In the genomic region with DNA sequence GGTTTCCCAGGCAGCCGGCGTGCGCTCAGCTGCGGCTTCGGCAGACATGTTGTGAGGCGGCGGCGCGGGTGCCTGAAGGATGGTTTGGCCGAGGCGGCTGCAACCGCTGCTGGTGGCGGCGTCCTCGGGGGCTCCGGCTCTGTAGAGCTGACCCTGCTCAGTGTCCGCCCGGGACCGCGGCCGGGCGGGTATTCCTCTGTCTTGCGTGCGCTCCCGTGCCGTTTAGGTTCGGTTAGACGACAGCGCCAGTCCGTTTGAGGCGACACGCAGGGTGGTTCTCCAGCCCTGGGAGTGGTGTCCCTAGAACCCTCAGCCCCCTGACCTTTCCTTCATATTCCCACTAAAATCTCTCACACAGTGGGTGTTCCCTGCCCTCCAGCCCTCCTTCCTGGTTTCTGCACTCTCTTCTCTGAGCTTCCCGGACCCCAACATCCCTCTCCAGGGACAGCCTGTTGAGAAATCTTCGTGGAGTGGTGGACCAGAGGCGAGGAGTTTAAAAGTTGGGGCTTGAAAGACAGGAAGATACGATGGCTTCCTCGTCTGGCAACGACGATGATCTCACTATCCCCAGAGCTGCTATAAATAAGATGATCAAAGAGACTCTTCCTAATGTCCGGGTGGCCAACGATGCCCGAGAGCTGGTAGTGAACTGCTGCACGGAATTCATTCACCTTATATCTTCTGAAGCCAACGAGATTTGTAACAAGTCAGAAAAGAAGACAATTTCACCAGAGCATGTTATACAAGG, we compare ENCODE assay signal across 7 mouse cellular contexts. TPM values are rescaled to one million over a fixed set of nuclear protein-coding genes. Genes with fewer than 3 reads are reported as not detected.
A peak's percentile ranks its signal among the peaks of the same experiment; 100 is the strongest.
DNase-seq lines count a peak whose midpoint lies in the region; ATAC-seq and TF ChIP-seq lines count a peak whose summit lies in the region.

No protein-coding gene starts in this region.

- peak overlapping the region; percentile 88 for H3K27ac ChIP-seq in bone marrow macrophage, adult 2 months (ENCODE audit: insufficient read depth, low read depth, low read length)
- peak overlapping the region; percentile 95 for H3K27ac ChIP-seq in forebrain, embryonic 15.5 days (replicated peaks)
- H3K27ac ChIP-seq in limb, embryonic 15.5 days: peak overlapping the region; percentile 95
- H3K27ac ChIP-seq in neural tube, embryonic 13.5 days (replicated peaks): peak overlapping the region; percentile 95

- peak overlapping the region; percentile 90 for H3K9ac ChIP-seq in forebrain, embryonic 15.5 days (replicated peaks)
- peak overlapping the region; percentile 97 for H3K9ac ChIP-seq in limb, embryonic 15.5 days
- peak overlapping the region; percentile 97 for H3K9ac ChIP-seq in neural tube, embryonic 13.5 days

- no peaks in the 10 kb centered on the region for H3K9me3 ChIP-seq in forebrain, embryonic 15.5 days
- H3K9me3 ChIP-seq in limb, embryonic 15.5 days: no peaks in the 10 kb centered on the region
- H3K9me3 ChIP-seq in neural tube, embryonic 13.5 days: no peaks in the 10 kb centered on the region

- DNase-seq in right cerebral cortex, postnatal 10 days (ENCODE audit: low spot score in 2 of 2): peak; percentile 22 to 26
- DNase-seq in right cerebral cortex, adult 18-20 months: no peak
- no peak for DNase-seq in layer of hippocampus, adult 9-10 months (ENCODE audit: low spot score)

- no peak for TF ChIP-seq POLR2A in bone marrow macrophage, adult 2 months (IDR thresholded peaks at IDR 0.05; ENCODE audit: borderline replicate concordance, low read depth, low read length)

- under 1% methylated on average over 44 of the region's 44 CpGs for WGBS in forebrain, embryonic 15.5 days
- WGBS in limb, embryonic 15.5 days: under 1% methylated on average over 44 of the region's 44 CpGs
- 0% methylated on average over 44 of the region's 44 CpGs for WGBS in neural tube, embryonic 13.5 days

- peak overlapping the region; percentile 88 for H3K4me2 ChIP-seq in forebrain, embryonic 15.5 days (replicated peaks)
- H3K4me2 ChIP-seq in limb, embryonic 15.5 days: peak overlapping the region; percentile 74
- H3K4me2 ChIP-seq in neural tube, embryonic 13.5 days: peak overlapping the region; percentile 97

- H3K4me1 ChIP-seq in bone marrow macrophage, adult 2 months (ENCODE audit: control insufficient read depth, insufficient read depth, low read length): peaks cover 27% of the 10 kb centered on the region
- H3K4me1 ChIP-seq in forebrain, embryonic 15.5 days: peaks cover 47% of the 10 kb centered on the region
- peaks cover 13% of the 10 kb centered on the region; the same call in 1 of the 2 replicates for H3K4me1 ChIP-seq in limb, embryonic 15.5 days
- peaks cover 46% of the 10 kb centered on the region for H3K4me1 ChIP-seq in neural tube, embryonic 13.5 days (replicated peaks)

- no peaks in the 10 kb centered on the region for H3K36me3 ChIP-seq in forebrain, embryonic 15.5 days
- H3K36me3 ChIP-seq in limb, embryonic 15.5 days: peaks cover 9% of the 10 kb centered on the region; the same call in 1 of the 2 replicates
- peaks cover 6% of the 10 kb centered on the region; the same call in 1 of the 2 replicates for H3K36me3 ChIP-seq in neural tube, embryonic 13.5 days

- no peaks in the 10 kb centered on the region for H3K27me3 ChIP-seq in forebrain, embryonic 15.5 days
- H3K27me3 ChIP-seq in limb, embryonic 15.5 days: no peaks in the 10 kb centered on the region
- no peaks in the 10 kb centered on the region for H3K27me3 ChIP-seq in neural tube, embryonic 13.5 days

- TF ChIP-seq CTCF in bone marrow macrophage, adult 2 months (IDR thresholded peaks at IDR 0.05; ENCODE audit: low read depth, low read length): no peak

- peak overlapping the region; percentile 88 for H3K4me3 ChIP-seq in bone marrow macrophage, adult 2 months (ENCODE audit: insufficient read depth, low read length)
- H3K4me3 ChIP-seq in forebrain, embryonic 15.5 days: peak overlapping the region; percentile 91
- H3K4me3 ChIP-seq in limb, embryonic 15.5 days: peak overlapping the region; percentile 98
- peak overlapping the region; percentile 81 for H3K4me3 ChIP-seq in neural tube, embryonic 13.5 days

- ATAC-seq in forebrain, embryonic 15.5 days (replicated peaks): peak; percentile 82
- ATAC-seq in limb, embryonic 15.5 days (ENCODE audit: insufficient number of reproducible peaks, low FRiP score, low TSS enrichment, low read depth): peak; percentile 48
- ATAC-seq in neural tube, embryonic 13.5 days (ENCODE audit: low read depth): peak; percentile 78

RNA-seq across cellular contexts. Expression of gene Dr1, which starts 0.5 kb away (rescaled TPM):
- 56.9 and 58.4 TPM in 2 replicates for polyA plus RNA-seq in bone marrow macrophage, adult 2 months (2012; ENCODE audit: insufficient read depth, insufficient read length, missing spikeins)
- polyA plus RNA-seq in forebrain, embryonic 15.5 days (2015; fragmentation: Nextera tagmentation; extraction: Ambion mirVana): 45.3 and 47.1 TPM in 2 replicates
- 45.1 and 47.4 TPM in 2 replicates for polyA plus RNA-seq in limb, embryonic 15.5 days (2015; fragmentation: Nextera tagmentation; extraction: Ambion mirVana)
- polyA plus RNA-seq in neural tube, embryonic 13.5 days (2015; fragmentation: Nextera tagmentation; extraction: Ambion mirVana): 39.7 and 47.1 TPM in 2 replicates

RNA-seq across cellular contexts. Expression of gene Pigg, which starts 43.2 kb away (rescaled TPM):
- polyA plus RNA-seq in bone marrow macrophage, adult 2 months (2012; ENCODE audit: insufficient read depth, insufficient read length, missing spikeins): 5.1 and 5.8 TPM in 2 replicates
- 6.2 and 6.4 TPM in 2 replicates for polyA plus RNA-seq in forebrain, embryonic 15.5 days (2015; fragmentation: Nextera tagmentation; extraction: Ambion mirVana)
- 6.7 and 7.0 TPM in 2 replicates for polyA plus RNA-seq in limb, embryonic 15.5 days (2015; fragmentation: Nextera tagmentation; extraction: Ambion mirVana)
- polyA plus RNA-seq in neural tube, embryonic 13.5 days (2015; fragmentation: Nextera tagmentation; extraction: Ambion mirVana): 4.4 and 5.0 TPM in 2 replicates

Comparison
In these comparisons a context has a peak if more than half of its experiments do, and no peak if none do; other contexts are left out.
1. DNase-seq: peak in right cerebral cortex, postnatal 10 days (2 of 2); none in right cerebral cortex, adult 18-20 months (single experiment) and layer of hippocampus, adult 9-10 months (single experiment).
2. Peak in every context shown above with its lines, with median percentiles within 50 percentile points of each other: H3K27ac ChIP-seq, H3K4me3 ChIP-seq, ATAC-seq, H3K4me2 ChIP-seq and H3K9ac ChIP-seq.